Mouse (Mus musculus) heart, embryonic 16.5 days (tissue): ENCODE data around the gene Zfp112. TPM values are rescaled to one million over a fixed set of nuclear protein-coding genes. Genes with fewer than 3 reads are reported as not detected.
"Not testable (repeated sequence)": the region's sequence is repeated elsewhere in the genome, so short reads cannot be mapped to it uniquely, and the experiment has no call there.

ENCODE experiments used
- ATAC-seq: fragments of 200-750 bp; cut with Nextera tagmentation; replicated peaks from 2 replicates; pipeline ENCODE4 v1.8.0; 2017; ENCODE audit warnings: moderate number of reproducible peaks; ENCODE audit not compliant: insufficient read depth, low FRiP score; ENCODE audit errors: extremely low read depth
- H3K27ac ChIP-seq: fragments of 300-500 bp; sonication (generic); 2 replicates; pipeline ENCODE4 v1.5.1; 2014; ENCODE audit warnings: mild to moderate bottlenecking, low read length, control low read depth, moderate library complexity
- H3K27me3 ChIP-seq: fragments of 300-500 bp; sonication (generic); 2 replicates; pipeline ENCODE4 v1.6.1; 2014; ENCODE audit warnings: low read length, mixed read lengths; ENCODE audit not compliant: control insufficient read depth, insufficient read depth
- H3K36me3 ChIP-seq: fragments of 300-500 bp; sonication (generic); 2 replicates; pipeline ENCODE4 v1.6.1; 2014; ENCODE audit not compliant: control insufficient read depth, insufficient read depth
- H3K4me1 ChIP-seq: fragments of 300-500 bp; sonication (generic); 2 replicates; pipeline ENCODE4 v1.6.1; 2014; ENCODE audit warnings: low read length, mixed read lengths; ENCODE audit not compliant: control insufficient read depth, insufficient read depth
- H3K4me2 ChIP-seq: fragments of 300-500 bp; sonication (generic); 2 replicates; pipeline ENCODE4 v1.6.1; 2014; ENCODE audit warnings: low read depth, mild to moderate bottlenecking, control low read depth, low read length
- H3K4me3 ChIP-seq: fragments of 300-500 bp; sonication (generic); 2 replicates; pipeline ENCODE4 v1.5.1; 2014; ENCODE audit warnings: mild to moderate bottlenecking, control low read depth, low read length
- H3K9ac ChIP-seq: fragments of 300-500 bp; sonication (generic); 2 replicates; pipeline ENCODE4 v1.6.1; 2014; ENCODE audit warnings: low read length, control low read depth
- H3K9me3 ChIP-seq: fragments of 300-500 bp; sonication (generic); replicated peaks from 2 replicates; pipeline ENCODE4 v1.6.1; 2016; ENCODE audit warnings: low read length; ENCODE audit not compliant: control insufficient read depth
- WGBS: fragments of 180-500 bp; shearing (Covaris S2); extraction: QIAGEN DNeasy Blood & Tissue Kit; methylation state at CpG from one replicate; pipeline ENCODE4 v1.1.7; 2014; 5-methylcytosine and 5-hydroxymethylcytosine counted together
- polyA plus RNA-seq: library from polyadenylated mRNA; unstranded; fragments of >200 nt; fragmentation: Nextera tagmentation; extraction: Ambion mirVana; gene quantifications from 2 replicates; pipeline ENCODE4 v1.2.1, GENCODE M21; 2015

Zfp112 gene
- 5.2 and 6.0 TPM in 2 replicates for polyA plus RNA-seq

GRCm38 (mm10) chr7:24112156-24112856, at the start of gene Zfp112:
Gene Zfp112, plus strand, starts transcription at chr7:24112314.
- ATAC-seq = peak; percentile 95
- H3K36me3 ChIP-seq = peaks cover 18% of the 10 kb centered on the region
- peaks cover 20% of the 10 kb centered on the region for H3K9me3 ChIP-seq
- H3K27ac ChIP-seq = peak within 1 kb of the TSS; percentile 81
- 1% methylated on average over 23 of the region's 23 CpGs for WGBS
- peak within 1 kb of the TSS; percentile 86 for H3K9ac ChIP-seq
- peak within 1 kb of the TSS; percentile 73 for H3K4me3 ChIP-seq
- peaks cover 6% of the 10 kb centered on the region for H3K4me1 ChIP-seq
- H3K4me2 ChIP-seq = peak within 1 kb of the TSS; percentile 95
- no peaks in the 10 kb centered on the region for H3K27me3 ChIP-seq

DNA sequence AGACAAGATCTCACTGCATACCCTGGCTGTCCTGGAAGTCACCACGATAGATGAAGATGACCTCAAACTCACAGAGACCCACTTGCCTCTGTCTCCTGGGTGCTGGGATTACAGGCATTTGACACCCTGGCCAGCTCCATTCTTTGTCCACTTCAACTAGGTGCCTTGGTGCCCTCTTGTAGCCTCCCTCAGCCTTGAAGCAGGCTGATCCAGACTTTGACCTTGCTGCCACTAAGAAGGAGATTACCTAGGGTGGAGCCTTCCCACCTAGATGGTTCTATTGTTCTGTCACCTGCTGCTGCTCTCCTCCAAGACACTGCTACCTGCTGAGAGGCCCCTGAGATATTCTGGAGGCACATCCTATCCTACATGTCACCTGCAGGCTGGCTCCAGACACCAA, 37.7 kb upstream of the Zfp112 start:
- H3K4me2 ChIP-seq, H3K36me3 ChIP-seq, H3K4me1 ChIP-seq, H3K27me3 ChIP-seq, H3K9ac ChIP-seq, H3K27ac ChIP-seq, H3K4me3 ChIP-seq, H3K9me3 ChIP-seq, ATAC-seq: not testable (repeated sequence)
- 50% methylated on average over 1 of the region's 1 CpGs for WGBS

GRCm38 (mm10) chr7:24081634-24082431, 30.3 kb upstream of the Zfp112 start, which contains the start of gene Zfp180:
Gene Zfp180, plus strand, starts transcription at chr7:24081924.
- peak within 1 kb of the TSS; percentile 86 for H3K4me3 ChIP-seq
- H3K36me3 ChIP-seq = peaks cover 3% of the 10 kb centered on the region
- no peaks in the 10 kb centered on the region for H3K9me3 ChIP-seq
- no peaks in the 10 kb centered on the region for H3K27me3 ChIP-seq
- peak within 1 kb of the TSS; percentile 83 for H3K9ac ChIP-seq
- peak; percentile 98 for ATAC-seq
- peak within 1 kb of the TSS; percentile 85 for H3K27ac ChIP-seq
- peaks cover 10% of the 10 kb centered on the region for H3K4me1 ChIP-seq
- WGBS = 20% methylated on average over 44 of the region's 44 CpGs
- peak within 1 kb of the TSS; percentile 82 for H3K4me2 ChIP-seq

DNA sequence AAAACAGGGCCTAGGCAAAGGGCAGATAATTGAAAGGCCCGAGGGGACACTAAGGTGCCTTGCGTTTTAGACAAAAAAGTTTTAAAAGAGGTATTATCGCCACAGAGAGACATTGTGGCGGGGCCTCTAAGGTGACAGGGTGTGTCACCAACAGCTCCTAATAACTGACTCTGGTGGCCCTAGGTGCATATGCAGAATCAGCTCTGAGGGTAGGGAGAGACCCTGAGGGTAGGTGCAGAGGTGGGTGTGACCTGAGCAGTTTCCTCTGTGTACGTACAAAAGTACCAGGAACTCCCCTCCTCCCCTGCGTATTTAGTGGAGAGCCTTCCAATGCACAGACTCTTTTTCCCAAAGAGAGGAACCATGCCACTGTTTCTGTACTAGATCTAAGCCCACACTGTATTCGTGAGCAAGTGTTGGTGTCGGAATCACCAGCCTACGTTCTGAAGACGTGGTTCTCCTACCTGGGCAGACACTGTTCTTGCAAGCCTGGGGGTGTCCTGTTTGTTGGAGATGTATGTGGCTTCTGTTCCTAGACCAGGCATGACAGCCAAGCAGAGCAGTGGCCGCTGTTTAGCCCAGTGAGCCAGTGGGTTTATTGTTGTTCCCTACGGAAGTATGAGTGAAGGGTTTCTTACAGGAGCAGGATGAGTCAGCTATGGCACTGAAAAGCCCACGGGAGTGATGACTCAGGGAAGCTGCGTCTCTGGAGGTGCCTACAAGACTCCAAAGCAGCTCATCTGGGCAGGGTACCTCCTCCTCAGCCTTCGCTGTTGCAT, 29.5 kb upstream of the Zfp112 start:
- Histone ChIP-seq H3K27me3 (no peaks in the 10 kb centered on the region), H3K4me2 (peak overlapping the region; percentile 82), H3K4me3 (peak overlapping the region; percentile 86), H3K9ac (peak overlapping the region; percentile 83), H3K4me1 (peaks cover 10% of the 10 kb centered on the region), H3K27ac (peak overlapping the region; percentile 85), H3K9me3 (no peaks in the 10 kb centered on the region), H3K36me3 (peaks cover 8% of the 10 kb centered on the region)
- peak; percentile 3; the same call in 1 of the 2 replicates for ATAC-seq
- 43% methylated on average over 15 of the region's 15 CpGs for WGBS

- Histone ChIP-seq H3K4me3 (no peak overlapping the region), H3K27me3 (no peaks in the 10 kb centered on the region), H3K9me3 (no peaks in the 10 kb centered on the region), H3K4me2 (no peak overlapping the region), H3K9ac (no peak overlapping the region), H3K4me1 (peaks cover 10% of the 10 kb centered on the region), H3K27ac (no peak overlapping the region), H3K36me3 (peaks cover 8% of the 10 kb centered on the region)
- WGBS = 92% methylated on average over 4 of the region's 4 CpGs
- ATAC-seq = no peak
These were observed 25.2 kb upstream of the Zfp112 start for GRCm38 (mm10) chr7:24086871-24087270.

- Histone ChIP-seq H3K4me2 (no peak overlapping the region), H3K36me3 (peaks cover 8% of the 10 kb centered on the region)
- 96% methylated on average over 12 of the region's 12 CpGs for WGBS
These were observed 24.5 kb upstream of the Zfp112 start for GRCm38 (mm10) chr7:24087485-24088125.

GRCm38 (mm10) chr7:24104403-24104802, 7.7 kb upstream of the Zfp112 start:
- Histone ChIP-seq H3K27ac (no peak overlapping the region), H3K9me3 (peaks cover 84% of the 10 kb centered on the region), H3K36me3 (peaks cover 97% of the 10 kb centered on the region), H3K27me3 (no peaks in the 10 kb centered on the region), H3K4me2 (no peak overlapping the region), H3K4me3 (no peak overlapping the region), H3K4me1 (no peaks in the 10 kb centered on the region), H3K9ac (no peak overlapping the region)
- no peak for ATAC-seq
- 93% methylated on average over 9 of the region's 9 CpGs for WGBS

More at GRCm38 (mm10) chr7:24087485-24088125, 24.5 kb upstream of the Zfp112 start:
- no peak for ATAC-seq
- H3K9ac ChIP-seq = no peak overlapping the region
- peaks cover 8% of the 10 kb centered on the region for H3K4me1 ChIP-seq
- H3K27me3 ChIP-seq = no peaks in the 10 kb centered on the region
- no peak overlapping the region for H3K27ac ChIP-seq
- H3K4me3 ChIP-seq = no peak overlapping the region
- H3K9me3 ChIP-seq = no peaks in the 10 kb centered on the region

- no peak overlapping the region for H3K9ac ChIP-seq
- 94% methylated on average over 18 of the region's 18 CpGs for WGBS
These were observed 6.9 kb upstream of the Zfp112 start for GRCm38 (mm10) chr7:24105144-24105703.

More at GRCm38 (mm10) chr7:24105144-24105703, 6.9 kb upstream of the Zfp112 start:
- no peaks in the 10 kb centered on the region for H3K4me1 ChIP-seq
- peaks cover 89% of the 10 kb centered on the region for H3K36me3 ChIP-seq
- H3K4me3 ChIP-seq = no peak overlapping the region
- ATAC-seq = no peak
- no peaks in the 10 kb centered on the region for H3K27me3 ChIP-seq
- H3K9me3 ChIP-seq = peaks cover 83% of the 10 kb centered on the region
- H3K4me2 ChIP-seq = no peak overlapping the region
- no peak overlapping the region for H3K27ac ChIP-seq
